Mouse (Mus musculus): ENCODE measurements around the gene Bmper.

DNA sequence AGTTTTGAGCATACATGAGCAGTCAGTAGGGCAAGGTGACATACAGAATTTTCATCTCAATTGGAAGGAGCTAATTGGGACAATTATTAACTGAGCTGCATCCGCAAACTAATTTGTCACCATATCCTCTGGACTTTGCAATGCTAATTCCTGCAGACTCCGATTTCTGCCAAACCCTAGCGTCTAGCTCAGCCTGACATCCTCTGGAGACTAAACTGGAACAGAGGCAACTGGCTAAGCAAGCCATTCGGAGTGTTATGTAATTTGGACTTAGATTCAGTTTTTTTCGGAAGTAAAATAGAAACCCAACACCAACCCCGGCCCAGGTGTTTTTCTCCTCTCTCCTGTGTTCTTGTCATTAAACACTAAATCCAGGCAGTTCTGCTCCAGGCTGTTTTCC is 213.9 kb downstream of the Bmper start:
- no peak for TF ChIP-seq CTCF (IDR thresholded peaks at IDR 0.05; ENCODE audit: low read depth)
- no peak for TF ChIP-seq EP300 (IDR thresholded peaks at IDR 0.05; ENCODE audit: low read depth)

Data from liver, postnatal 0 days (tissue).